Mouse (Mus musculus) limb, embryonic 10.5 days (tissue): ENCODE measurements around the gene Srgap3. TPM values are rescaled to one million over a fixed set of nuclear protein-coding genes. Genes with fewer than 3 reads are reported as not detected.
A peak's percentile ranks its signal among the peaks of the same experiment; 100 is the strongest.

ENCODE experiments used
- DNase-seq: peaks from one replicate; pipeline ENCODE4 v3.0.0-alpha.2; 2017; ENCODE audit warnings: low spot score
- H3K27ac ChIP-seq: fragments of 300-500 bp; sonication (generic); 2 replicates; pipeline ENCODE4 v1.5.1; 2016; ENCODE audit warnings: mild to moderate bottlenecking
- H3K27me3 ChIP-seq: fragments of 300-500 bp; sonication (generic); 2 replicates; pipeline ENCODE4 v1.6.1; 2016; ENCODE audit warnings: low read depth, mild to moderate bottlenecking; ENCODE audit not compliant: poor library complexity, severe bottlenecking
- H3K36me3 ChIP-seq: fragments of 300-500 bp; sonication (generic); 2 replicates; pipeline ENCODE4 v1.6.1; 2016; ENCODE audit warnings: mild to moderate bottlenecking, moderate library complexity
- H3K4me1 ChIP-seq: fragments of 300-500 bp; sonication (generic); 2 replicates; pipeline ENCODE4 v1.6.1; 2016
- H3K4me3 ChIP-seq: fragments of 300-500 bp; sonication (generic); 2 replicates; pipeline ENCODE4 v1.5.1; 2016; ENCODE audit warnings: mild to moderate bottlenecking, moderate library complexity
- H3K9me3 ChIP-seq: fragments of 300-500 bp; sonication (generic); replicated peaks from 2 replicates; pipeline ENCODE4 v1.6.1; 2016; ENCODE audit warnings: mild to moderate bottlenecking
- WGBS: fragments of 180-500 bp; shearing (Covaris S2); methylation state at CpG from one replicate; pipeline ENCODE4 v1.1.7; 2016; 5-methylcytosine and 5-hydroxymethylcytosine counted together
- polyA plus RNA-seq: library from polyadenylated mRNA; unstranded; fragments of >200 nt; fragmentation: Nextera tagmentation; extraction: Ambion mirVana; gene quantifications from 2 replicates; pipeline ENCODE4 v1.2.1, GENCODE M21; 2016

The Srgap3 gene
- polyA plus RNA-seq, 1 experiment from 2014 or later = 3.8 TPM

DNA sequence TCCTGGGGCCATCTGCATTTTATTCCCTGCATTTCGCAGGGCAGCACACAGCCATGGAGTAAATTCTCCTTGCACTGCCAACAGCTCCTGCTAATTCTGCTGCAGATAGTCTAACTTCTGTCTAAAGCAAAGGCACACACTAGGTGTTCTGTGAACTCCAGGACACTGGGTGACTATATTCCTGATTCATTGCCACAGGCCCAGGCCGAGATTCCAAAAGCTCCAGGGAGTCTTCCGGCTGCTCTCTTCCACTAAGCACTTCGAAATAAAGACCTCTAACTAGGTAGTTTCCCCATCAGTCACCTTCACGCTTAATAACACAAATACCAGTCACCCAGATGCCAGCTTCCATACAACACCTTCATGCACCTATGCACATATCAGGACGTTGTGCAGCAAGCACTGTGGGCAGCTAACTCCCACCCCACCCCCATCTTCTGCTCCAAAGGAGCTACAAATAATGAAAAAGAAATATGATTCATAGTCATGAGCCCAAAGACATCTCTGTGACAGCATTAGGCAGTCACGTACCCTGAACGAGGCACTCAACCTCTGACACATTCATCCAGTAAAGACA is 26.4 kb downstream of the Srgap3 start:
- no peak for DNase-seq
- 89% methylated on average over 8 of the region's 8 CpGs for WGBS
- Histone ChIP-seq H3K4me1 (peaks cover 12% of the 10 kb centered on the region; the same call in 1 of the 2 replicates), H3K4me3 (no peak overlapping the region), H3K27me3 (no peaks in the 10 kb centered on the region), H3K9me3 (no peaks in the 10 kb centered on the region), H3K36me3 (no peaks in the 10 kb centered on the region), H3K27ac (0 out of 2 replicates have a peak overlapping the region, but pooled peaks have one; percentile 9)

DNA sequence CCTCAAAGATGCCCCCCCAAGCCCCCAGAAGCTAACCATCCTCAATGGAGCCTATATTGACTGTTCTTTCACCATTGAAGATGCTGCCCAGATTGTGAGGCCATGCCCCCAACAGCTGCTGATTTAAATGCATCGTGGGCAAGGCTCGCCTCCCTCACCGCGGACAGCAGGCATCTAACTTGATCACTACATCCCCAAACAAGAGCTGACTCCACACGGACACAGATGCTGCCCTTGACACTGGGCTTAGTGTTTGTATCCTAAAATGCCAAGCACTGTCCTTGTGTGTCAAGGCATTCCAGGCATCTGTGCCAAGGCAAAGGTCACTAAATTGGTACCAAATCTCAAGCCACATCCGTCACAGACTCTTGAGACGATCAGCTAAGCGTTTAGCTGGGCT is 29.3 kb downstream of the Srgap3 start:
- Histone ChIP-seq H3K4me1 (0 out of 2 replicates have a peak, but pooled peaks cover 7% of the 10 kb centered on the region), H3K27ac (no peak overlapping the region), H3K4me3 (no peak overlapping the region), H3K9me3 (no peaks in the 10 kb centered on the region), H3K27me3 (no peaks in the 10 kb centered on the region), H3K36me3 (no peaks in the 10 kb centered on the region)
- WGBS = 90% methylated on average over 8 of the region's 8 CpGs
- DNase-seq = no peak

DNA sequence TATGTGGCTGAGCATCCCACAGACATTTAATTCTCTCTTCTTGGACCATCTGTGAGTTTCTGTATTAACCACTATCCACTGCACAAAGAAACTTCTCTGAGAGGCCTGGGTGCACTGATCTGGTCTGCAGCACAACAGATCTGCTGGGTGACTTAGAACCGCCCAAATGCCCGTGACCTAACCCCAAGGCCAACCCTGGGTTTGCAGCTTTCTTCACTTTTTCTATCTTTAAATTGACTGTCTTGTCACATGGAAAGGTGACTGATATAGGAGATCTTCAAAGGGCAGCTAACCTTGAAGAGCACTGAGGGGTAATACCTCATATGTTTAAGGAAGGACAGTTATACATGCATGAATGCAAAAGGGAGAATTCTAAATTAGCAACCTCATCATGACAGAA is 30.8 kb downstream of the Srgap3 start:
- no peaks in the 10 kb centered on the region for H3K36me3 ChIP-seq
- H3K27ac ChIP-seq = no peak overlapping the region
- no peaks in the 10 kb centered on the region for H3K27me3 ChIP-seq
- no peak for DNase-seq
- 96% methylated on average over 2 of the region's 2 CpGs for WGBS
- 0 out of 2 replicates have a peak, but pooled peaks cover 7% of the 10 kb centered on the region for H3K4me1 ChIP-seq
- H3K4me3 ChIP-seq = no peak overlapping the region
- H3K9me3 ChIP-seq = no peaks in the 10 kb centered on the region

DNA sequence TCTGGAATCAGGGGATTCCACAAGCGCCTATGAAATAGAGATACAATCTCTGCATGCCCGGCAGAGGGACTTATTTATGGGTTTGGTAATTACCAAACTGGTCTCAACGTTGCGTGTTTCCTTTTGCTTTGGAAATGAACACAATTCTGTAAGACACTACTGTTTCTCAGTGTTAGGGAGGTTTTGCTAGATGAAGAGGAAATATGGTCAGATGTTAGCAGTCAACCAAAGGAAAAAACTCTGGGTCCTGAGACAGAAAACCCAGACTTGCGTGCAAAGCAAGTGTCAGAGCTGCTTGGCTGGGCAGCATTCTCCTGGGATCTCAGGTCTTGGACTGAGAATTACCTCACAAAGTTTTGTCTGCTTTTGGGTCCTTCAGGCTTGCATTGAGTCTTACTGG is 34.5 kb downstream of the Srgap3 start:
- Histone ChIP-seq H3K9me3 (no peaks in the 10 kb centered on the region), H3K4me3 (no peak overlapping the region), H3K36me3 (no peaks in the 10 kb centered on the region), H3K27me3 (no peaks in the 10 kb centered on the region), H3K27ac (no peak overlapping the region), H3K4me1 (no peaks in the 10 kb centered on the region)
- no peak for DNase-seq
- WGBS = 81% methylated on average over 5 of the region's 5 CpGs

DNA sequence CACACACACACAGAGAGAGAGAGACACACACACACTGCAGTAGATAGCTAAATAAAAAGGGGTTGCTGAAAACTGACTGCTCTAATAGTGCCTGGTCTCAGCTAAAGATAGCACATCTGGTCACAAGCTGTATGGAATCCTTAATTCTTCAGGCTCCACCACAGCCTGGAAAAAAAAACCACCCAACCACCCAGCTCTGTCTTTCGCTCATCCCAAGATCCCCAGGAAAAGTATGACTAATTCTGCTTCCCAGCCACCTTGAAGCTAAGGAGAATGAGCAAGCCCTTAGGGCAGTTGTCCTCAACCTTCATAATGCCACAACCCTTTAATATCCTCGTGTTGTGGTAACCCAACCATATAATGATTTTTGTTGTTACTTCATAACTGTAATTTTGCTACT is 37.4 kb downstream of the Srgap3 start:
- Histone ChIP-seq H3K4me3 (no peak overlapping the region), H3K27ac (no peak overlapping the region), H3K4me1 (no peaks in the 10 kb centered on the region), H3K27me3 (no peaks in the 10 kb centered on the region), H3K9me3 (no peaks in the 10 kb centered on the region), H3K36me3 (no peaks in the 10 kb centered on the region)
- WGBS = 75% methylated on average over 2 of the region's 2 CpGs
- no peak for DNase-seq

DNA sequence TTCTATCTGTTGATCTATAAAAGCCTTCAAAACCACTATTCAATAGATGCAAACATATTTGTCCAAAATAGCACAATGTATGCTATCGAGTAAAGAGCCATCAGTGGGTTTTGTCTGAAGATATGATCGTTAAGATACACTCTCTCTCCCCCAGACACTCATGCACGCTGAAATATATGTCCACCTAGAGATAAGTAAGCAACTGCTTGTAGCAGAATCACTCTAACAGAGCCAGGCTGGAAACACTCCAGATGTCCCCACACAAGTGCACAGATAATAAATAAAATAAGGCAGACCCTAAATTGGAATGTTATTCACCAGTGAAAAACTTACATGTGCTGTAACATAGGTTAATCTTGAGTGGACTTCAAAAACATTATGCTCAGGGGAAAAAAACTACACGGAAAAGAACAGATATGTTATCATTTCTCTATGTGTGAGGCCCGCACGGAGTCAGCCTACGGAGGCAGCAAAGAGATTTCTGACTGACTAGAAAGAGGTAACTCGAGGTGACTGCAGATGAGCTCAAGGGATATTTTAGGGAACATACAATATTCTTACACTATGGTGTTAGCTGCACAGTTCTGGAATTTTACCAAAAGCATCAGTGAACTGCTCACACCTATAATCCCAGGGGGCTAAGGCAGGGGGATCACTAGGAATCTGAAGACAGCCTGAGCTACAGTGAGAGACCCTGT is 39.0 kb downstream of the Srgap3 start:
- peaks cover 5% of the 10 kb centered on the region for H3K4me1 ChIP-seq
- H3K27ac ChIP-seq = no peak overlapping the region
- no peaks in the 10 kb centered on the region for H3K36me3 ChIP-seq
- H3K9me3 ChIP-seq = no peaks in the 10 kb centered on the region
- H3K27me3 ChIP-seq = no peaks in the 10 kb centered on the region
- H3K4me3 ChIP-seq = no peak overlapping the region
- 90% methylated on average over 8 of the region's 8 CpGs for WGBS
- DNase-seq = no peak

DNA sequence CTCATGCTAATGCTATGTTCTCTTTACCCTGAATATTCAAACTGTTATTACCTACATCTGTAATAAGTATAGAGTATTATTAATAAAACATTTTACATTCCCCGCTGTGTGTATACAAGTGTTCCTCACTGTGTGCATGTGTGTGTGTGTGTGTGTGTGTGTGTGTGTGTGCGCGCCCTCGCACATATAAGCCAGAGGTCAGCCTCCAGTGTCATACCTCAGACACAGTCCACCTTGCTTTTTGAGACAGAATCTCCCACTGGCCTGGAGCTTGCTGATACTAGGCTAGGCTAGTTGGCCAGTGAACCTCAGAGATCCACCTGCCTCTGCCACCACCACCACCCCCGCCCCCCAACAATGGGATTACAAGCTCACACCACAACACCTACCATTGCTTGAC is 43.3 kb downstream of the Srgap3 start:
- Histone ChIP-seq H3K27me3 (no peaks in the 10 kb centered on the region), H3K9me3 (no peaks in the 10 kb centered on the region), H3K4me3 (no peak overlapping the region), H3K4me1 (peaks cover 21% of the 10 kb centered on the region), H3K27ac (no peak overlapping the region), H3K36me3 (no peaks in the 10 kb centered on the region)
- no peak for DNase-seq
- WGBS = 97% methylated on average over 5 of the region's 5 CpGs

DNA sequence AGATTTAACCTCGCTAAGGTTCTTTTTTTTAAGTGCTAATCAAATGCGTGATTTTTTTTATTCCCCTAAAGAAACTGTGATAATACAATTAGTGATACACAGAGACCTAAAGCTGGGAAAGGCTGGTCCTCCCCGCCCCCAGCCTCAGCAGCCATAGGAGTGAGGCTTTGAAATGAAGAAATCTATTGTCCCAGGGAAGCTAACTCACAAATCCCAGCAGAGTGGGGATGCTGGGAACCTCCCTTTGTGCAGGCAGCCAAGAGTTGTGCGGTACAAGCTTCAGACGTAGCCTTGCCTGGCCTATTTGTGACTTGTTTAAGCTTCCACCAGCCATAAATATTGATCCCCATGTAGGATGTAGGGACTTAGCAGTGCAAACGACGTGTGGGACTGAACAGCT is 43.8 kb downstream of the Srgap3 start:
- 16% methylated on average over 7 of the region's 7 CpGs for WGBS
- H3K4me1 ChIP-seq = peaks cover 21% of the 10 kb centered on the region
- H3K36me3 ChIP-seq = no peaks in the 10 kb centered on the region
- H3K9me3 ChIP-seq = no peaks in the 10 kb centered on the region
- no peaks in the 10 kb centered on the region for H3K27me3 ChIP-seq
- no peak overlapping the region for H3K4me3 ChIP-seq
- no peak for DNase-seq
- H3K27ac ChIP-seq = peak overlapping the region; percentile 8; the same call in 1 of the 2 replicates

DNA sequence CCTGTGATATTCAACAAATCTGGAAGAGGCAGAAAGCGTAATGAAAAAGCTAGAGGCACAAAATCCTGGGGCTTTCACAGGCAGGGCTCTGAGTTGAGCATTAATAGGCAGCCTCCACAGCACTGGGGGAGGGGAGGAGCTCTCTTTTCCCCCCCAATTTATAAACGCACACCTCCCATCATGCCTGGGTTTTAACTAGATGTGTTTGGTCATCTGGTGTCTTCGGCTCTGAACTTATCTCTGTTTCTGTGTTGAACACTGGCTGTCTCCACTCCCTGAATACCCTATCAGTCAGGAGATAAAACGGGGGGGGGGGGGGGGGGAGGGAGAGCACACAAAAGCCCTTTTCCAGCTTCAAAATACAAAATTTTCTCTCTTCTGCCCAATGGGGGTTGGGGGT is 44.3 kb downstream of the Srgap3 start:
- Histone ChIP-seq H3K4me3 (no peak overlapping the region), H3K9me3 (no peaks in the 10 kb centered on the region), H3K36me3 (no peaks in the 10 kb centered on the region), H3K27me3 (no peaks in the 10 kb centered on the region), H3K4me1 (peaks cover 21% of the 10 kb centered on the region), H3K27ac (0 out of 2 replicates have a peak overlapping the region, but pooled peaks have one; percentile 8)
- DNase-seq = no peak
- WGBS = 31% methylated on average over 4 of the region's 4 CpGs

DNA sequence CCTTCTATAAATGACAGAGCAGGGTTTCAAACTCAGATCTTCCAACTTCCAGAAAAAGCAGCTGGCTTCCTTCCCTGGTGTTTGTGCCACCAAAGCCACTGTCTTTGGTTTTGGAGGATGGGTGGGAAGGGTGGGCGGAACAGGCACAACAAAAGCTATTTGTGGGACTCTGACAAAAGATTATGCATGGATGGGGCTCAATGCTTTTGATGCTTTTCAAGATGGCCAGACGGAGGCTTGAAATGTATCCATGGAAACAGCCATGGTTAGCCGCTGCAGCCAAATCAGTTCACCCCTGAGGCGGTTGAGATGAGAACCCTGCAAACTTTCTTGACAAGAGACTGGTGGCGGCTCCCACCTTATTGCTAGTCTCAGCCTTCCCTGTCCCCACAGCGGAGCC is 46.8 kb downstream of the Srgap3 start:
- Histone ChIP-seq H3K4me3 (no peak overlapping the region), H3K36me3 (no peaks in the 10 kb centered on the region), H3K9me3 (no peaks in the 10 kb centered on the region), H3K27ac (no peak overlapping the region), H3K4me1 (peaks cover 21% of the 10 kb centered on the region), H3K27me3 (no peaks in the 10 kb centered on the region)
- WGBS = 91% methylated on average over 6 of the region's 6 CpGs
- DNase-seq = no peak

DNA sequence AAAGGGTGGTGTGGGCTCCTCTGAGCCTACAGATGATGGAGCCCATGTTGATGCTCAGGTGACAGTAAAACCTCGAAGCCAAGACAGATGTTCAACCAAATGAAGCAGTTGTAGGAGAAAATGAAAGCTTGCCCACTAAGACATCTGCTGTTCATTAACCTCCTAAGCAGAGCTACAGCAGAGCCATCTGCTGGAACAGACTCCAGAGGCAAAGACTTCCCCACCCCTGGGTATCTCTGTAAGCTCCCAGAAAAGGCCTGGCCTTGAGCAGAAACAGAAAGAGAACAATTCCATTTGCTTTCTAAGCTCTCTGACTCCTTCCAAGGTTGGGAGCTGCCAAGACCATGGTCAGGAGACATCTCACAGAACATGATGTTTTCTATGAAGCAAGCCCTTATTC is 47.4 kb downstream of the Srgap3 start:
- no peaks in the 10 kb centered on the region for H3K27me3 ChIP-seq
- WGBS = 30% methylated on average over 1 of the region's 1 CpGs
- no peak for DNase-seq
- H3K4me3 ChIP-seq = no peak overlapping the region
- H3K36me3 ChIP-seq = no peaks in the 10 kb centered on the region
- H3K27ac ChIP-seq = no peak overlapping the region
- peaks cover 21% of the 10 kb centered on the region for H3K4me1 ChIP-seq
- no peaks in the 10 kb centered on the region for H3K9me3 ChIP-seq

DNA sequence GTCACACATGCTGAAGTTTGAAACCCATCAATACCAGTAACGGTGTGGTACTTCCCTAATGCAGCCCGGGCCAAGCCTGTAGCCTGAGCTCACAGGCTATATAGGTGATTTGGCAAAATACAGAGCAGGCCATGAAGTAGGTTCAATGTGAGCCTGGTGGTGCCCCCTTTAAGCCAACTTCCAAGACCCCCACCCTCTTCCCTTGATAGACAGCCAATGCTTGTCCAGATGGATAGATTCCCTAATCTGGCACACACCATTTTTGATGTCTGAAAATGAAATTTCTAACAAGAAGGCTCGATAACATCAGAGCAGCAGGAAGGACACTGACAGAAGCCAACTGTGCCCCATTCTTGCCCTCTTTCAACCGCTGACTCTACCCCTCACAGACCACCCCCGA is 47.8 kb downstream of the Srgap3 start:
- no peak for DNase-seq
- Histone ChIP-seq H3K36me3 (no peaks in the 10 kb centered on the region), H3K27ac (no peak overlapping the region), H3K9me3 (no peaks in the 10 kb centered on the region), H3K4me1 (peaks cover 21% of the 10 kb centered on the region), H3K27me3 (no peaks in the 10 kb centered on the region), H3K4me3 (no peak overlapping the region)
- WGBS = 87% methylated on average over 5 of the region's 5 CpGs

DNA sequence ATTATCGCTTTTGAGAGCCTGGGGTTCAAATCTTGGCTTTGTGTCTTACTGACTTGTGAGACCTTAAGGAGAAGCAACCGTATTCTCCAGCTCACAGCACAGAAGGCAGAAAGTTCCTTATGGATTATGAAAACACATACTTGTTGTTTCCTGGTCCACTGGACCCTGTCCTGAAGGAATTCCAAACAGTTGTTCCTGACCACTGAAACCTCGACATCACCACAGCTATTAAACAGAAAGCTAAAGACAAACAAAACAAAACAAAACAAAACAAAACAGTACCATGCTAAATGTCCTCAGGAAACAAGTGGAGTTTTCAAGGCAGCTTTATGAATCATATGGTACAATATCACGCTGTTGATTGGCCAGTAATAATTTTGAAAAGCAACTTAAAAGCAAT is 48.6 kb downstream of the Srgap3 start:
- DNase-seq = no peak
- H3K27ac ChIP-seq = no peak overlapping the region
- 87% methylated on average over 4 of the region's 4 CpGs for WGBS

More for the DNA sequence above, 48.6 kb downstream of the Srgap3 start:
- no peaks in the 10 kb centered on the region for H3K36me3 ChIP-seq
- H3K4me1 ChIP-seq = peaks cover 20% of the 10 kb centered on the region
- no peaks in the 10 kb centered on the region for H3K9me3 ChIP-seq
- H3K27me3 ChIP-seq = no peaks in the 10 kb centered on the region
- no peak overlapping the region for H3K4me3 ChIP-seq
